Mouse (Mus musculus): ENCODE measurements at regions not wholly inside any gene's neighbourhood (a gene's known extent, or its start where the extent isn't known, plus 50 kb on each side); places are given as distances from the start of the nearest gene placed in this dataset.
A peak's percentile ranks its signal among the peaks of the same experiment; 100 is the strongest.

- DNase-seq (ENCODE audit: extremely low spot score, low spot score): peak; percentile 87
Observed at GRCm38 (mm10) chr9:66646226-66646625, 53.3 kb upstream of the Usp3 start.

- no peak for DNase-seq (ENCODE audit: extremely low spot score, low spot score)
Observed at GRCm38 (mm10) chr9:66651306-66651705, 58.4 kb upstream of the Usp3 start.

GRCm38 (mm10) chr9:66657116-66657758 is 56.2 kb upstream of the Car12 start:
- no peak for DNase-seq (ENCODE audit: extremely low spot score, low spot score)

- no peak for DNase-seq (ENCODE audit: extremely low spot score, low spot score)
Observed at GRCm38 (mm10) chr9:66658707-66659242, 54.7 kb upstream of the Car12 start.

GRCm38 (mm10) chr9:66659781-66660445 is 53.6 kb upstream of the Car12 start:
- DNase-seq (ENCODE audit: extremely low spot score, low spot score): no peak

GRCm38 (mm10) chr9:66661596-66661995 is 51.9 kb upstream of the Car12 start:
- DNase-seq (ENCODE audit: extremely low spot score, low spot score): no peak

GRCm38 (mm10) chr9:66662443-66662842 is 51.0 kb upstream of the Car12 start:
- DNase-seq (ENCODE audit: extremely low spot score, low spot score): no peak

All from neural tube, embryonic 10.5 days (tissue).